Mouse (Mus musculus) limb, embryonic 12.5 days (tissue): ENCODE measurements around the gene Efcab11. TPM values are rescaled to one million over a fixed set of nuclear protein-coding genes. Genes with fewer than 3 reads are reported as not detected.
A peak's percentile ranks its signal among the peaks of the same experiment; 100 is the strongest.

Experiments used
- ATAC-seq: fragments of 200-750 bp; cut with Nextera tagmentation; 2 replicates; pipeline ENCODE4 v1.8.0; 2017; ENCODE audit warnings: low read depth, moderate TSS enrichment; ENCODE audit not compliant: insufficient number of reproducible peaks, insufficient read depth, low FRiP score, low TSS enrichment
- H3K27ac ChIP-seq: fragments of 300-500 bp; sonication (generic); 2 replicates; pipeline ENCODE4 v1.5.1; 2016; ENCODE audit warnings: mild to moderate bottlenecking, moderate library complexity
- H3K27me3 ChIP-seq: fragments of 300-500 bp; sonication (generic); 2 replicates; pipeline ENCODE4 v1.6.1; 2016; ENCODE audit warnings: mild to moderate bottlenecking, moderate library complexity
- H3K36me3 ChIP-seq: fragments of 300-500 bp; sonication (generic); 2 replicates; pipeline ENCODE4 v1.6.1; 2016; ENCODE audit warnings: mild to moderate bottlenecking, moderate library complexity
- H3K4me1 ChIP-seq: fragments of 300-500 bp; sonication (generic); replicated peaks from 2 replicates; pipeline ENCODE4 v1.6.1; 2016
- H3K4me2 ChIP-seq: fragments of 300-500 bp; sonication (generic); 2 replicates; pipeline ENCODE4 v1.6.1; 2016; ENCODE audit warnings: mild to moderate bottlenecking, moderate library complexity
- H3K4me3 ChIP-seq: fragments of 300-500 bp; sonication (generic); replicated peaks from 2 replicates; pipeline ENCODE4 v1.5.1; 2016; ENCODE audit warnings: mild to moderate bottlenecking
- H3K9ac ChIP-seq: fragments of 300-500 bp; sonication (generic); replicated peaks from 2 replicates; pipeline ENCODE4 v1.6.1; 2016; ENCODE audit warnings: mild to moderate bottlenecking, moderate library complexity
- H3K9me3 ChIP-seq: fragments of 300-500 bp; sonication (generic); 2 replicates; pipeline ENCODE4 v1.6.1; 2016; ENCODE audit warnings: mild to moderate bottlenecking, moderate library complexity
- WGBS: fragments of 180-500 bp; shearing (Covaris S2); methylation state at CpG from one replicate; pipeline ENCODE4 v1.1.7; 2016; 5-methylcytosine and 5-hydroxymethylcytosine counted together
- polyA plus RNA-seq: library from polyadenylated mRNA; unstranded; fragments of >200 nt; fragmentation: Nextera tagmentation; extraction: Ambion mirVana; gene quantifications from 2 replicates; pipeline ENCODE4 v1.2.1, GENCODE M21; 2016

Efcab11 gene
- polyA plus RNA-seq, 1 experiment from 2014 or later: 22.9 TPM

DNA sequence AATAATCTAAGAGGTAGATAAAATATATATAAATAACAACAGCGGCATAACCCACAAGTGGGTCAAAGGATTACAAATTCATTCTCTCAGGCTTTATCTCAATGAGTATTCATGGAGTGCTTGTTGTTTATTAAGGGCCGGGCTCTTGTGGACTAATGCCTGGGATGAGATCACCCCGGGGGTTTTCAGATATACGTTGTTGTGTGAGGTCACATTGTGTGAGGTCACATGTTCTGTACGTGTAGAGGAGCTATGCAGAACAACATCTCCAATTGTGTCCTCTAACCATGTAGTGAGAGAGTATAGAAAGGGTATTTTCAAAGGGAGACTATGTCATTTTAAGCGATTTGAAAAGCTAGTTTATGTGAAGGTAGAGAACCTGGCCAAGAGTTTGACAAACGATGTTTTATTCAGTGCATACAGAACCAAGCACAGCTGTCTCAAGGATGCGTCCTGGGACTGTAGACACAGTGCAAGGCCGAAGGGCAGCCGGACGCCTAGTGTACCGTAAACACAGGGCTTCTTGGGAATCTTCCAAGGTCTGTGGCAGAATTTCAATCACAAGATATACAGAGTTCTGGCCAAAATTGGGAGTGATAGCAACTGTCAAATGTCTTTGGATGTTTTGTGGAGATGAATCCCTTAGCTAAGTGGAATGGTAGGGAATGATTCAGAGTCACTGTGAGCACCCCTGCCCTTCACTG lies 212.9 kb downstream of the Efcab11 start:
- H3K27ac ChIP-seq: no peak overlapping the region
- ATAC-seq: no peak
- no peaks in the 10 kb centered on the region for H3K9me3 ChIP-seq
- H3K4me3 ChIP-seq: no peak overlapping the region
- H3K27me3 ChIP-seq: no peaks in the 10 kb centered on the region
- H3K36me3 ChIP-seq: no peaks in the 10 kb centered on the region
- H3K9ac ChIP-seq: no peak overlapping the region
- 84% methylated on average over 12 of the region's 12 CpGs for WGBS
- H3K4me2 ChIP-seq: no peak overlapping the region
- H3K4me1 ChIP-seq: peaks cover 5% of the 10 kb centered on the region

GRCm38 (mm10) chr12:99670762-99671152 lies 213.5 kb downstream of the Efcab11 start:
- H3K9me3 ChIP-seq: no peaks in the 10 kb centered on the region
- WGBS: 38% methylated on average over 7 of the region's 7 CpGs
- ATAC-seq: no peak
- H3K9ac ChIP-seq: no peak overlapping the region
- H3K36me3 ChIP-seq: no peaks in the 10 kb centered on the region
- H3K4me2 ChIP-seq: 0 out of 2 replicates have a peak overlapping the region, but pooled peaks have one; percentile 5
- peaks cover 5% of the 10 kb centered on the region for H3K4me1 ChIP-seq
- H3K4me3 ChIP-seq: no peak overlapping the region
- H3K27me3 ChIP-seq: no peaks in the 10 kb centered on the region
- no peak overlapping the region for H3K27ac ChIP-seq

- Histone ChIP-seq H3K4me3 (no peak overlapping the region), H3K36me3 (no peaks in the 10 kb centered on the region), H3K4me2 (0 out of 2 replicates have a peak overlapping the region, but pooled peaks have one; percentile 5), H3K9me3 (no peaks in the 10 kb centered on the region), H3K4me1 (peaks cover 5% of the 10 kb centered on the region), H3K27me3 (no peaks in the 10 kb centered on the region), H3K9ac (no peak overlapping the region), H3K27ac (no peak overlapping the region)
- peak; percentile 52; the same call in 1 of the 2 replicates for ATAC-seq
- 73% methylated on average over 26 of the region's 26 CpGs for WGBS
Observed at GRCm38 (mm10) chr12:99669976-99670761, 214.1 kb downstream of the Efcab11 start.

- no peaks in the 10 kb centered on the region for H3K36me3 ChIP-seq
- no peaks in the 10 kb centered on the region for H3K27me3 ChIP-seq
- H3K4me1 ChIP-seq: peaks cover 1% of the 10 kb centered on the region; the same call in 1 of the 2 replicates
- H3K4me3 ChIP-seq: no peak overlapping the region
- H3K9me3 ChIP-seq: peaks cover 5% of the 10 kb centered on the region; the same call in 1 of the 2 replicates
- no peak overlapping the region for H3K4me2 ChIP-seq
- ATAC-seq: no peak
- H3K27ac ChIP-seq: no peak overlapping the region
- 89% methylated on average over 19 of the region's 19 CpGs for WGBS
- no peak overlapping the region for H3K9ac ChIP-seq
Observed at GRCm38 (mm10) chr12:99654991-99655880, 229.0 kb downstream of the Efcab11 start.

DNA sequence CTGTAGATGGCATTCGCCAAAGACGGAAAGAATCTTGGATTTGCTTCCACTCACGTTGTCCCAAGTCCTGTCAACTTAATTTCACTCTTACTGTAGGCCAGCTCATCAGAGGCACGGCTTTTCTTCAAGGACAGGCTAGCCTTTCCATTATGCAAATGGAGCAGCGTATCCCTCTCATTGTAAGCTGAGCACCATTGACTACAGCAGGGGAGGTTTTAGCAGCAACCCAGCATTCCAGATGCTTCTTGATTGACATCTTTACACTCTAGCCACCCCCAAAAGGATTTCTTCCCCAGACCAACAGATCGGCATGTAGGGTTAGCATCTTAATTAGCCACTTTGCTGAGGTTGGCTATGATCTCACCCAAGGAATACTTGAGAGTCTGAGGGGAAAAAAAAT lies 231.8 kb downstream of the Efcab11 start:
- Histone ChIP-seq H3K4me2 (no peak overlapping the region), H3K27ac (no peak overlapping the region), H3K27me3 (no peaks in the 10 kb centered on the region), H3K9me3 (no peaks in the 10 kb centered on the region), H3K9ac (no peak overlapping the region), H3K36me3 (no peaks in the 10 kb centered on the region), H3K4me1 (peaks cover 15% of the 10 kb centered on the region), H3K4me3 (no peak overlapping the region)
- 62% methylated on average over 6 of the region's 6 CpGs for WGBS
- ATAC-seq: no peak

GRCm38 (mm10) chr12:99649732-99650131 lies 234.5 kb downstream of the Efcab11 start:
- Histone ChIP-seq H3K4me3 (no peak overlapping the region), H3K4me2 (no peak overlapping the region), H3K27ac (peak overlapping the region; percentile 56), H3K27me3 (no peaks in the 10 kb centered on the region), H3K9ac (0 out of 2 replicates have a peak overlapping the region, but pooled peaks have one; percentile 18), H3K4me1 (peaks cover 15% of the 10 kb centered on the region), H3K9me3 (peaks cover 14% of the 10 kb centered on the region), H3K36me3 (no peaks in the 10 kb centered on the region)
- WGBS: 39% methylated on average over 2 of the region's 2 CpGs
- ATAC-seq: no peak

DNA sequence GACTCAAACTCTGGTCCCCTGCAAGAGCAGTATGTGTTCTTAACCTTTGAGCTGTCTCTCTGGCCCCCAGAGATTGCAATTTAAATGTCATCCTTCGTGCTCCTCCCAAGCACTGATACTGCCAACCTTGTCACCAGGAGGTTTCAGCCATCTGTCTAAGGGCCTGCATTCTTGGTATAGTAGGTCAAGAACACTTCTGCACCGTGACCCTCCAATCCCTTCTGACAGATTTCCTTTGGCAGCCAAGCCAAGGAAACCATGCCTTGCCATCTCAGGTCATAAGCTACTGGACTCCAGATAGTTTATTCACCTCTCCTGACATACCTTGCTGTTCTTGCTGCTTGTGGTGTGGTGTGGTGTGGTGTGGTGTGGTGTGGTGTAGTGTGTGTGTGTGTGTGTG lies 235.5 kb downstream of the Efcab11 start:
- Histone ChIP-seq H3K36me3 (no peaks in the 10 kb centered on the region), H3K4me2 (no peak overlapping the region), H3K9me3 (peaks cover 23% of the 10 kb centered on the region), H3K4me1 (peaks cover 15% of the 10 kb centered on the region), H3K9ac (no peak overlapping the region), H3K4me3 (no peak overlapping the region), H3K27ac (no peak overlapping the region), H3K27me3 (no peaks in the 10 kb centered on the region)
- ATAC-seq: no peak
- WGBS: 95% methylated on average over 2 of the region's 2 CpGs

DNA sequence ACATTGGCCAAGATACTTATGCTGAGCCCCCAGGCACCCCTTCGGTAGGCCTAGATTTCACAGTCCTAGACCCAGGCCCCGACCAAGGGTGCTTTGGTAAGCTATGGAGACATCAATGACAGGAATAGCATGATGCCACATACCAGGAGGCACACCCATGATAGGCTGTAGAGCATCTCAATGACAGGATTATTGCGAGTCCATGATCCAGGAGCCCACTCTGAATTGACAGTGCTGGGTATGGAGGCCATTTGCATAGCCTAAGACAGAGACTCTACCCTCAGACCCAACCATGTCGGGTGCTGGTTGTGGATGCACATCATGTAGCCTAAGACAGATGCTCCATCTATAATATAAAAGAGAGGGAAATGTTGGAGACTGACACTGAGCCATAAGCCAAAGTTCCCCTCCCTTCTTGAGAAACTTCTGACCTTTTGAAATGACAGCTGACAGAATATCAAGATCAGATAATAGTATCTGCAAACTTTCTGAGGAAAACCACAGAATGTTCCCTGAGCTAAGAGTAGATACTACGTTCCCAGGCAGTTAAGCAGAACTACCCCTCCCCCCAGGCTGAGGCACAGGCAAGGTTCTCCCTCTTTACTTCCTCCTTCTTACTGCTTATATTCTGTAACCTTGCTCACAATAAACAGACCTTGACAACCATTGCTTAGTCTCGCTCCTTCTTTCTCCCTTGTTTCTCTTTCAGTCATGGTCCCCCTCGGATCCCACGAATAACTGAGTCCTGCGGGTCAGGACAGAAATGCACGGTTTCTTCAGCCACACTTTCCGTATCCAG lies 237.5 kb downstream of the Efcab11 start:
- WGBS: 90% methylated on average over 11 of the region's 11 CpGs
- Histone ChIP-seq H3K9ac (no peak overlapping the region), H3K4me2 (no peak overlapping the region), H3K27ac (no peak overlapping the region), H3K4me3 (no peak overlapping the region), H3K9me3 (peaks cover 37% of the 10 kb centered on the region), H3K4me1 (peaks cover 15% of the 10 kb centered on the region), H3K36me3 (no peaks in the 10 kb centered on the region), H3K27me3 (no peaks in the 10 kb centered on the region)
- ATAC-seq: no peak

- H3K27ac ChIP-seq: no peak overlapping the region
- H3K9me3 ChIP-seq: peaks cover 37% of the 10 kb centered on the region
Observed at GRCm38 (mm10) chr12:99645418-99645817, 238.8 kb downstream of the Efcab11 start.

GRCm38 (mm10) chr12:99644966-99645365 lies 239.3 kb downstream of the Efcab11 start:
- no peak overlapping the region for H3K4me2 ChIP-seq
- peak; percentile 84; the same call in 1 of the 2 replicates for ATAC-seq
- H3K27me3 ChIP-seq: no peaks in the 10 kb centered on the region
- no peaks in the 10 kb centered on the region for H3K36me3 ChIP-seq
- 92% methylated on average over 37 of the region's 37 CpGs for WGBS
- H3K27ac ChIP-seq: no peak overlapping the region
- peaks cover 27% of the 10 kb centered on the region for H3K4me1 ChIP-seq
- H3K9ac ChIP-seq: no peak overlapping the region
- peaks cover 37% of the 10 kb centered on the region for H3K9me3 ChIP-seq
- H3K4me3 ChIP-seq: no peak overlapping the region

More at GRCm38 (mm10) chr12:99645418-99645817, 238.8 kb downstream of the Efcab11 start:
- Histone ChIP-seq H3K36me3 (no peaks in the 10 kb centered on the region), H3K27me3 (no peaks in the 10 kb centered on the region), H3K4me1 (peaks cover 26% of the 10 kb centered on the region), H3K4me3 (no peak overlapping the region), H3K9ac (no peak overlapping the region), H3K4me2 (no peak overlapping the region)
- whole genome bisulfite sequencing: 94% methylated on average over 18 of the region's 18 CpGs
- no peak for ATAC-seq
